Mouse (Mus musculus) kidney, adult 2 months (tissue): Measurements from ENCODE around the gene Dcdc2b.

Experiments
- CTCF ChIP-seq: fragments of 200-500 bp; conservative IDR thresholded peaks from 2 replicates; pipeline ENCODE4 v1.5.1; 2011; ENCODE audit warnings: low read depth, mild to moderate bottlenecking, control low read depth, low read length, moderate library complexity, mixed read lengths; ENCODE audit not compliant: insufficient read depth, insufficient read length
- POLR2A ChIP-seq: fragments of 200-500 bp; IDR thresholded peaks from one replicate; pipeline ENCODE4 v1.6.1; 2011; ENCODE audit warnings: low read depth, low read length, control low read depth

DNA sequence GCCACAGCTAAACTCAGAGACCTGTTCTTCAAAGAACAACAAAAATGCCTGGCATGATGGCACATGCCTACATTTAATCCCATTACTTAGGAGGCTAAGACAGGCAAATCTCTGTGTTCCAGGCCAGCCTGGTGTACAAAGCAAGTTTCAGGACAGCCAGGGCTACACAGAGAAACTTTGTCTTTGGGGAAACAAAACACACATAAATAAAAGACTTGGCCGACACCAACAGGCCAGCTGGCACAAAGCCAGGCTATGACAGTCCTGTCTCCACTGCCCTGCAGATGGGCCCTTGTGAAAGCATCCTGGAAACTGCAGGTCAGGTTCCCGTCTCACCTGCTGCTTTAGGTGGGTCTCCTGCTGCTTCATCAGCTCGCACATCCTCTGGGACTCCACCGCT is 16.9 kb upstream of the Dcdc2b start:
- TF ChIP-seq POLR2A (no peak), CTCF (no peak)
